Mouse (Mus musculus) ES-E14 (cell line): ENCODE data around the gene Chd1l. TPM values are rescaled to one million over a fixed set of nuclear protein-coding genes. Genes with fewer than 3 reads are reported as not detected.

Experiments
- DNase-seq: peaks from one replicate; pipeline ENCODE4 v3.0.0-alpha.2; 2013; ENCODE audit warnings: low read depth, low spot score
- H3K27ac ChIP-seq: 2 replicates; pipeline ENCODE4 v1.5.1; 2012; ENCODE audit warnings: low read depth, mild to moderate bottlenecking, low read length, moderate library complexity, mixed read lengths; ENCODE audit not compliant: poor library complexity, insufficient read depth, severe bottlenecking
- H3K36me3 ChIP-seq: 2 replicates; pipeline ENCODE4 v1.6.1; 2012; ENCODE audit warnings: mild to moderate bottlenecking, low read length, moderate library complexity, mixed read lengths; ENCODE audit not compliant: control insufficient read depth, poor library complexity, insufficient read depth, severe bottlenecking
- H3K4me1 ChIP-seq, 2 experiments: fragments of 150-350 bp in 1 of 2; sonication (generic) in 1 of 2; 2 replicates each; pipeline ENCODE4 v1.6.1; 2012; ENCODE audit warnings: low read length in 2 of 2, mild to moderate bottlenecking in 1 of 2, mixed read lengths in 1 of 2; ENCODE audit not compliant: control insufficient read depth in 2 of 2, insufficient read depth in 2 of 2, poor library complexity in 1 of 2
- H3K4me3 ChIP-seq, 2 experiments: fragments of 150-350 bp in 1 of 2; sonication (generic) in 1 of 2; 2 replicates each; pipeline ENCODE4 v1.5.1; 2012; ENCODE audit warnings: low read length in 2 of 2, low read depth in 1 of 2, mild to moderate bottlenecking in 1 of 2, mixed read lengths in 1 of 2; ENCODE audit not compliant: insufficient read depth in 1 of 2, poor library complexity in 1 of 2, severe bottlenecking in 1 of 2
- H3K9ac ChIP-seq: 2 replicates; pipeline ENCODE4 v1.6.1; 2012; ENCODE audit warnings: low read depth, mild to moderate bottlenecking, low read length, mixed read lengths; ENCODE audit not compliant: poor library complexity, insufficient read depth, severe bottlenecking
- H3K9me3 ChIP-seq: fragments of 150-350 bp; sonication (generic); 2 replicates; pipeline ENCODE4 v1.6.1; 2012; ENCODE audit warnings: low read depth, mild to moderate bottlenecking, low read length; ENCODE audit not compliant: control insufficient read depth, insufficient read depth
- CHD2 ChIP-seq: IDR thresholded peaks from 2 replicates; pipeline ENCODE4 v1.6.1; 2014; ENCODE audit warnings: mild to moderate bottlenecking, low read depth, low read length, inconsistent platforms
- HCFC1 ChIP-seq: IDR thresholded peaks from 2 replicates; pipeline ENCODE4 v1.6.1; 2012; ENCODE audit warnings: low read length, inconsistent platforms, borderline replicate concordance; ENCODE audit not compliant: insufficient read depth
- MAFK ChIP-seq: IDR thresholded peaks from 2 replicates; pipeline ENCODE4 v1.6.1; 2014; ENCODE audit warnings: mild to moderate bottlenecking, low read depth, low read length, inconsistent platforms; ENCODE audit not compliant: insufficient read depth
- ZC3H11A ChIP-seq: IDR thresholded peaks from 2 replicates; pipeline ENCODE4 v1.6.1; 2012; ENCODE audit warnings: low read depth, mild to moderate bottlenecking, inconsistent platforms, low read length, borderline replicate concordance
- ZNF384 ChIP-seq: IDR thresholded peaks from 2 replicates; pipeline ENCODE4 v1.6.1; 2012; ENCODE audit warnings: low read depth, low read length, inconsistent platforms
- in situ Hi-C, 2 experiments: fragments of 600-800 bp; cut with MboI; formaldehyde crosslinking; loops; one replicate each; pipeline ENCODE4 v1.15.1; 2025; ENCODE audit warnings: low sequenced_read_pairs in 2 of 2, inconsistent platforms in 1 of 2; ENCODE audit not compliant: unreplicated experiment in 2 of 2
- total RNA-seq: library from RNA; depleted of rRNA; stranded (reverse); fragments of 300-350 nt; gene quantifications from 2 replicates; pipeline ENCODE4 v1.2.3, GENCODE M21; 2012; rRNA removed

Chd1l gene
- total RNA-seq, 1 experiment = 25.8 TPM

DNA sequence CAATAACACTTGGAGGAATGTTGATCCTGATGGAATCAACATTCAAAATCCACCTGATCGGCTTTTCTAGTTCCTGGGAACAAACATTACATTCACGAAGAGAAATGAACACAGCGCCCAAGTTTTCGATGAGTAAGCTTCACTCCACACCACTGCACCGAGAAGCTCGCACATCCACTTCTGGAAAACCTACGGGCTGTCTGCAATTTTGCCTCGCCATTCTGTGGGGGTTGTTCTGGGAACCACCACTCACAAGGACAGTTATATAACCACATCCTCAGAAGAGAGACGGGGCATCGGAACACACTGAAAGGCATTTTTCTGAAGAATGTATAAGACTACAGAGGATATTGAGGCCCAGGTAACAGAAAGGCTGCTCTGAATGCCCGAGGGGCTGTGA is 90.1 kb downstream of the Chd1l start:
- in situ Hi-C loops = no loop called here

DNA sequence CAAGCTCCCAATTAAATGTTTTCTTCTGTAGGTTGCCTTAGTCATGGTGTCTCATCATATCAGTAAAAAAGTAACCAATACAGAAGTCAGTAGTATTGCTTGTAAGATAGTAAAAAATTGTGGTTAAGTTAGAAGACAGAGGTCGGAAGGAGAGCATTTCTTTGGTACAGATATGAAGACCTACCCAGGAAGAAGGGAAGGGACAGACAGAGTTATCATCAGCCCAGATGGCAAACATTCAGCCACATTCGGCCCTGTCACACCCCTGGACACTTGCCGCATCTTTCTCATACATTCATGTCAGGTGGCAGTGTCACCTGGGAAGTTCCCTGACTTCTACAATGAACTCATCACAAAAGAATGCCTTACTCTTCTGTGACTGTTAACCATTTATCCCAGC is 97.7 kb downstream of the Chd1l start:
- no peak for DNase-seq
- TF ChIP-seq HCFC1 (no peak), MAFK (no peak), ZC3H11A (no peak), CHD2 (no peak), ZNF384 (no peak)
- Histone ChIP-seq H3K36me3 (no peaks in the 10 kb centered on the region), H3K4me1 (peaks cover 0 to 2% of the 10 kb centered on the region in 2 experiments; a peak in 1 of 4 replicates), H3K9ac (no peak overlapping the region), H3K27ac (no peak overlapping the region), H3K4me3 (no peak overlapping the region), H3K9me3 (no peaks in the 10 kb centered on the region)
- in situ Hi-C loops = no loop called here

More for the DNA sequence above, 90.1 kb downstream of the Chd1l start:
- Histone ChIP-seq H3K4me3 (no peak overlapping the region), H3K27ac (no peak overlapping the region), H3K9me3 (peaks cover 2% of the 10 kb centered on the region; the same call in 1 of the 2 replicates), H3K4me1 (no peaks in the 10 kb centered on the region), H3K36me3 (no peaks in the 10 kb centered on the region), H3K9ac (no peak overlapping the region)
- no peak for TF ChIP-seq HCFC1
- TF ChIP-seq MAFK = no peak
- TF ChIP-seq ZC3H11A = no peak
- TF ChIP-seq ZNF384 = no peak
- TF ChIP-seq CHD2 = no peak
- no peak for DNase-seq

Other genes with a start within 250 kb of the Chd1l start
- not detected in 2 replicates for gene Olfr1402, start 188.2 kb downstream of the Chd1l start, total RNA-seq
- 0.27 and 0.90 TPM in 2 replicates for gene Fmo5, start 18.6 kb upstream of the Chd1l start, total RNA-seq
- gene Prkab2, start 48.0 kb upstream of the Chd1l start, total RNA-seq = 7.0 and 7.5 TPM in 2 replicates
- not detected in 2 replicates for gene Gm17651, start 64.5 kb upstream of the Chd1l start, total RNA-seq